Mouse (Mus musculus) limb, embryonic 13.5 days (tissue): ENCODE data around the gene Arhgap6. TPM values are rescaled to one million over a fixed set of nuclear protein-coding genes. Genes with fewer than 3 reads are reported as not detected.
A peak's percentile ranks its signal among the peaks of the same experiment; 100 is the strongest.
"Not testable (repeated sequence)": the region's sequence is repeated elsewhere in the genome, so short reads cannot be mapped to it uniquely, and the experiment has no call there.

Experiments
- ATAC-seq: fragments of 200-750 bp; cut with Nextera tagmentation; 2 replicates; pipeline ENCODE4 v1.8.0; 2017; ENCODE audit warnings: low read depth, moderate number of reproducible peaks, moderate TSS enrichment; ENCODE audit not compliant: low FRiP score
- H3K27ac ChIP-seq: fragments of 300-500 bp; sonication (generic); 2 replicates; pipeline ENCODE4 v1.5.1; 2015; ENCODE audit warnings: inconsistent platforms, mild to moderate bottlenecking, moderate library complexity
- H3K27me3 ChIP-seq: fragments of 300-500 bp; sonication (generic); 2 replicates; pipeline ENCODE4 v1.6.1; 2015; ENCODE audit warnings: mild to moderate bottlenecking, inconsistent platforms
- H3K36me3 ChIP-seq: fragments of 300-500 bp; sonication (generic); 2 replicates; pipeline ENCODE4 v1.6.1; 2015; ENCODE audit warnings: inconsistent platforms, mild to moderate bottlenecking, moderate library complexity
- H3K4me1 ChIP-seq: fragments of 300-500 bp; sonication (generic); 2 replicates; pipeline ENCODE4 v1.6.1; 2015; ENCODE audit warnings: inconsistent platforms
- H3K4me2 ChIP-seq: fragments of 300-500 bp; sonication (generic); replicated peaks from 2 replicates; pipeline ENCODE4 v1.6.1; 2015; ENCODE audit warnings: inconsistent platforms, mild to moderate bottlenecking, moderate library complexity
- H3K4me3 ChIP-seq: fragments of 300-500 bp; sonication (generic); 2 replicates; pipeline ENCODE4 v1.5.1; 2015; ENCODE audit warnings: moderate library complexity, mild to moderate bottlenecking, inconsistent platforms
- H3K9ac ChIP-seq: fragments of 300-500 bp; sonication (generic); 2 replicates; pipeline ENCODE4 v1.6.1; 2015; ENCODE audit warnings: mild to moderate bottlenecking, inconsistent platforms
- H3K9me3 ChIP-seq: fragments of 300-500 bp; sonication (generic); 2 replicates; pipeline ENCODE4 v1.6.1; 2016; ENCODE audit warnings: inconsistent platforms
- WGBS: fragments of 180-500 bp; shearing (Covaris S2); methylation state at CpG from one replicate; pipeline ENCODE4 v1.1.7; 2015; 5-methylcytosine and 5-hydroxymethylcytosine counted together
- polyA plus RNA-seq: library from polyadenylated mRNA; unstranded; fragments of >200 nt; fragmentation: Nextera tagmentation; extraction: Ambion mirVana; gene quantifications from 2 replicates; pipeline ENCODE4 v1.2.1, GENCODE M21; 2015

Gene Arhgap6
- polyA plus RNA-seq, 1 experiment from 2014 or later = 3.1 TPM

DNA sequence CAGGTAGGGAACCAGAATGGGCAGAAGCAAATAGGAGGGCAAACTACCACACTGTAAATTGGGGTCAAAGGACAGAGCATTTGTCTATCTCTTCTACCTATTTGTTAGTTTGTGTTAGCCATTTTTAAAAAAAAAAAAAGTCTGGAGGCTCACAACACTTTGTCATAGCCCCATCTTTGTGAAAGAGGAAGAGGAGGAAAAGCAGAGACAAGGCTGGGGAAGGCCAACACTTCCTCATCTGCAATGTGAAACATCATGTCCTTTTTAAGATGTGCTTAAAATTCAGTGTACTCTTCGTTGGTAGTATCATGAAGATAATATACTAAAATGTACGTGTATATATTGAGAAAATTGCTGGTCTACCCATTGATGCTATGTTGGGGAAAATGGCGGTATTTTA lies 466.1 kb downstream of the Arhgap6 start:
- H3K4me3 ChIP-seq = no peak overlapping the region
- peaks cover 21% of the 10 kb centered on the region for H3K27me3 ChIP-seq
- ATAC-seq = no peak
- H3K9me3 ChIP-seq = no peaks in the 10 kb centered on the region
- WGBS = 77% methylated on average over 3 of the region's 3 CpGs
- H3K4me1 ChIP-seq = no peaks in the 10 kb centered on the region
- no peak overlapping the region for H3K27ac ChIP-seq
- no peak overlapping the region for H3K9ac ChIP-seq
- H3K36me3 ChIP-seq = no peaks in the 10 kb centered on the region
- no peak overlapping the region for H3K4me2 ChIP-seq

DNA sequence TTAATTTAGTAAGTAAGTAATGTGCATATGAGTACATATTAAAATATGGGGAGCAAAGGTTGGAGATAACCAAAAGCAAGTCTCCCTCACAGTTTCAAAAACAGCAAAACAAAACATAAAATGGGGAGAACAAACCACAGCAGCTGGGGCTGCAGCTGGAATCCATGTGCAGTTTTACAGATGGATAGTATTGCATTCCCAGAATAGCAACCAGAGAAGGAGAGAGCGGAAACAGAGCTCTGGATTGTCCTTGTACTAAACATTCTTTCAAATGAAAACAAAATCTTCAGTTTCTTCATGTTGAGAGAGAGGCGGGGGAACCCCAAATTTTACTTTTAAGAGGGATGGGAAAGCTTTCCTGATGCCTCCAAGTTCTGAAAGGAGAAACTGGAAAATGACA lies 467.3 kb downstream of the Arhgap6 start:
- Histone ChIP-seq H3K9ac (no peak overlapping the region), H3K9me3 (no peaks in the 10 kb centered on the region), H3K4me2 (no peak overlapping the region), H3K27me3 (peaks cover 17% of the 10 kb centered on the region), H3K4me3 (no peak overlapping the region), H3K4me1 (no peaks in the 10 kb centered on the region), H3K27ac (no peak overlapping the region), H3K36me3 (no peaks in the 10 kb centered on the region)
- no peak for ATAC-seq
- 38% methylated on average over 2 of the region's 2 CpGs for WGBS

DNA sequence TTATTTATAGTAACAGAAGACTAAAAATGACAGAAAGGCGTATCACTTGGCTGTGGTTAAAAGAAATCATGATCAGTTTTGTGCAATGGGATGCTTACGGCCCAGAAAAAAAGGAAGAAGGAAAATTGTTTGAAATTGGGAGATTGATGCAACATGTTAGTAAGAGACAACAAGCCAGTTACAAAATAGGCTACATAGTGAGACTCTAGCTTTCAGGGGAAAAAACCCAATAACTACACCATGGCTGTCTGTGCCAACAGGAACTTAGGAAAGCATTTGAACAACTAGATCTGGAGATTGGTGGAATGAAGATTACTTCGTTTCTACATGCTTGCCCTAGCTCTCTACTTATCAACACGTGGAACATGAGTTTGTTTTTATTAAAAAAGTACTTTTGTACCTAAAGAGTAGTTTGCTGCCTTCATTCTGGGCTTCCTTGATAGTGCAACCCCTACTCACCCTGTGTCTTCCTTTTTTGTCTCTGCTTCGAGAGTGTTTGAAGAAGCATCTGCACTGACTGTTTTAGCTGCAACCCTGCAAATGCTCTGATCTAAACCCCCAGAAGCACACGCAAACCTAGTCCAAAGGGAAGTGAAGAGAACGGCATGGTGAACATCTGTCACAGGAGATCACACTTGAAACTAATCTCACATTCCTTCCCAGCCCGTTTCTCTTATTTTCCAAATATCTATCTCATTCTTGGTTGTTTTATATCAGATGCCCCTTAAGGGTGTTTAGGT lies 468.7 kb downstream of the Arhgap6 start:
- Histone ChIP-seq H3K4me2 (no peak overlapping the region), H3K27me3 (peaks cover 17% of the 10 kb centered on the region)
- ATAC-seq = no peak

DNA sequence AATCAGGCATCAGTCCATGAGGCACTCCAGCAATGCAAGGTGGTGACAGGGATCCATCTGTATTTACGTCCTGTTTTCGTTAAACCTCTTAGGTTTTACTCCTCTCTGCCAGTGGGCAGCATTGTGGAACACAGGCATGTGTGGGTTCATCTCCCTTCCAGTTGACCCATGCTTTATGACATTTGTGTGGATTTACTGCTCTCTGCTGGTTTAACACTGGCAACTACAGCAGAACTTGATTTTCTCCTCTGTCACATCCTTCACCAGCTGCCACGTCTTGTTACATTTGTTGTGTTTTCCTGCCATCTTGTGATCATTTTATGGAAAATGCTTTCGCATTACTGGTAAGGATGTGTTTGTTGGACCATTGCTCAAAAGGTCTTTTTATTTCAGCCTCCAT lies 504.7 kb downstream of the Arhgap6 start:
- WGBS = 66% methylated on average over 4 of the region's 4 CpGs
- Histone ChIP-seq H3K36me3 (no peaks in the 10 kb centered on the region), H3K27me3 (peaks cover 18% of the 10 kb centered on the region; the same call in 1 of the 2 replicates), H3K27ac (no peak overlapping the region), H3K9ac (no peak overlapping the region), H3K9me3 (no peaks in the 10 kb centered on the region), H3K4me3 (no peak overlapping the region), H3K4me2 (no peak overlapping the region), H3K4me1 (no peaks in the 10 kb centered on the region)
- ATAC-seq = 0 out of 2 replicates have a peak, but pooled peaks have one; percentile 44

More for the DNA sequence above, 468.7 kb downstream of the Arhgap6 start:
- H3K9me3 ChIP-seq = no peaks in the 10 kb centered on the region
- no peaks in the 10 kb centered on the region for H3K4me1 ChIP-seq
- H3K9ac ChIP-seq = no peak overlapping the region
- 71% methylated on average over 8 of the region's 8 CpGs for WGBS
- H3K4me3 ChIP-seq = no peak overlapping the region
- H3K27ac ChIP-seq = no peak overlapping the region
- H3K36me3 ChIP-seq = no peaks in the 10 kb centered on the region

DNA sequence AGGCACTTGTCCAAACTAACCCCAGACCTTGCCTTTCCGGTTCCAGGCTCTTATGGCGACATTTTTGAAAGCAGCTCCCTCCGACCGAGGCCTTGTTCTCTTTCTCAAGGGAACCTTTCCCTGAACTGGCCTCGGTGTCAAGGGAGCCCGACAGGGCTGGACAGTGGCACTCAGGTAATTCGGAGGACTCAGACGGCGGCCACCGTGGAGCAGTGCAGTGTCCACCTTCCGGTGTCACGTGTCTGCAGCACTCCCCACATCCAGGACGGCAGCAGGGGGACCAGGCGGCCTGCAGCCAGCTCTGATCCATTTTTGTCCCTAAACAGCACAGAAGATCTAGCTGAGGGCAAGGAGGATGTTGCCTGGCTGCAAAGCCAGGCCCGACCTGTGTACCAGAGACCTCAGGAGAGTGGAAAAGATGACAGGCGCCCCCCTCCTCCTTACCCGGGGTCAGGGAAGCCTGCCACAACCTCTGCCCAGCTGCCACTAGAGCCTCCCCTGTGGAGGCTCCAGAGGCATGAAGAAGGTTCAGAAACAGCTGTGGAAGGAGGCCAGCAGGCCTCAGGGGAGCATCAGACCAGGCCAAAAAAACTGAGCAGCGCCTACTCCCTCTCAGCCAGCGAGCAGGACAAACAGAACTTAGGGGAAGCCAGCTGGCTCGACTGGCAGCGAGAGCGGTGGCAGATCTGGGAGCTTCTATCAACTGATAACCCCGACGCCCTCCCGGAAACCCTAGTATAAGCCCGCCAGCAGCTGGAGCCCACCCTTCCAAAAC lies 507.6 kb downstream of the Arhgap6 start:
- Histone ChIP-seq H3K4me1 (no peaks in the 10 kb centered on the region), H3K4me3 (no peak overlapping the region), H3K9ac (no peak overlapping the region), H3K4me2 (no peak overlapping the region), H3K27ac (no peak overlapping the region), H3K9me3 (no peaks in the 10 kb centered on the region), H3K36me3 (no peaks in the 10 kb centered on the region), H3K27me3 (peaks cover 14% of the 10 kb centered on the region; the same call in 1 of the 2 replicates)
- ATAC-seq = no peak
- 61% methylated on average over 26 of the region's 26 CpGs for WGBS

DNA sequence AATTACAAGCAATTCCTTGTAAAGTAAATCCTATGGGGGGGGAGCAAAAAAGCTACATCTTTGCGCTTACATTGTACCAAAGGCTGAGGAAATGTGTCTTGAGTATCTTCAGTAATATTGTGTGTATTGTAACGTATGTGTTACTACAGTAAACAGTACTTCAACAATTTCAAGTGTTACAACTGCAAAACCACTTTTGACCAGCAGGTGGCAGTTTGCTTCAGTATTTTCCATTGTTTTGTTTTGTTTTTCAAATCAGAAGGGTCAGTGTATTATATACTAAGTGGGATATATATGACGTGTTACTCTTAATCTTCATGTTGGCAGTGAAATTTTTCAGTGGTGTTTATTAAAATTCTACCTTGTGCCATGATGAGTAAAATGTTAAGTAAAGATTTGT lies 509.0 kb downstream of the Arhgap6 start:
- no peaks in the 10 kb centered on the region for H3K36me3 ChIP-seq
- H3K27ac ChIP-seq = no peak overlapping the region
- ATAC-seq = no peak
- WGBS = 32% methylated on average over 3 of the region's 3 CpGs
- H3K4me3 ChIP-seq = no peak overlapping the region
- no peaks in the 10 kb centered on the region for H3K4me1 ChIP-seq
- H3K9me3 ChIP-seq = no peaks in the 10 kb centered on the region
- H3K4me2 ChIP-seq = no peak overlapping the region
- peaks cover 14% of the 10 kb centered on the region; the same call in 1 of the 2 replicates for H3K27me3 ChIP-seq
- H3K9ac ChIP-seq = no peak overlapping the region

DNA sequence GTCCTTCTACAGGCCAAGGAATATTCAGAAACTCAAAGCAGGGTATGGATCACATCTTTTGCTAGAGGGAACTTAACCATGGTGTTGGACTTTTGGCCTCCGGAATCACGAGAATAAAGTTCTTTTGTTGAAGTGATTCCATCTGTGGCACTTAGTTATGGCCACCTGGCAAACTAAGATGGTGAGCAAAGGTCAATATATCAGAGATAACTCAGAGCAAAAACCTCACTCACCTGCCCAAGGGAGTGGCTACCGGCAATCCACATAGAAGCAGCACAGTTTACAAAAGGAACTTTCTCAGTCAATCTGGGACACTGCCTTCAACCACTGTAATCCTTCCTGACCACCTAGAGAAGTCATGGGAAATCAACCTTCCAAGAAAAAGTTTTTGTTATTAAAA lies 513.7 kb downstream of the Arhgap6 start:
- 84% methylated on average over 3 of the region's 3 CpGs for WGBS
- Histone ChIP-seq H3K4me2 (no peak overlapping the region), H3K36me3 (peaks cover 2% of the 10 kb centered on the region), H3K27ac (no peak overlapping the region), H3K9ac (no peak overlapping the region), H3K9me3 (no peaks in the 10 kb centered on the region), H3K27me3 (no peaks in the 10 kb centered on the region; the same call in 1 of the 2 replicates), H3K4me1 (no peaks in the 10 kb centered on the region), H3K4me3 (no peak overlapping the region)
- no peak for ATAC-seq

DNA sequence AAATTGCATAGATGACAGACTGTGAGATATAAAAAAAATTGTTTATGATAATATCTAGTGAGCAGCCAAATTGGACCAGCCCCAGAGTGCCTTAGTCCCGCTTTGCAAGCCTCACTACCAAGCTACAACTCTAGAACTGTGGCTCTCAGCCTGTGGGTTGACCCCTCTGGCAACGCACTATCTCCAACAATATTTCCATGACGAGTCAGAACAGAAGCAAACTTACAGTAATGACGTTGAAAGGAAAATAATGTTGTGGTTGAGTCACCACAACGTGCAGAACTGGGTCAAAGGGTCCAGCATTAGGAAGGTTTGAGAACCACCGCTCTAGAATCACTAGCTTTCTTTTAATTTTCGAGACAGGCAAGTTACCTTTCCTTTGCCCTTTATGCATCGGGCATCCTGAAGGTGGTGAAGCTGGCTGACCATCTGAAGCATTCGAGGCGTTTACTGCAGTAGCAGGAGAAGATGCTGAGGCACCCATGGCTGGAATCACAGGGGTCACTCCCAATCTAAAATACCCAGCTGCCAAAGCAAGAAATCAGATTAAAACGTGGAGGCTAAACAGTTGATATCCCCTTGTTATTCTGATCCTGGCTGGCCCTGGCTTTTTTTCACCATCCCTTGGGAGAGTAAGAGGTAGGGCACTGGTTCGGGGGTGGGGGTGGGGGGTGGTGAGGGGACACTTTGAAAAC lies 524.3 kb downstream of the Arhgap6 start:
- H3K27me3 ChIP-seq = peaks cover 7% of the 10 kb centered on the region; the same call in 1 of the 2 replicates
- 51% methylated on average over 12 of the region's 12 CpGs for WGBS
- H3K27ac ChIP-seq = no peak overlapping the region
- ATAC-seq = no peak
- H3K4me3 ChIP-seq = peak overlapping the region; percentile 59
- no peaks in the 10 kb centered on the region for H3K9me3 ChIP-seq
- peaks cover 5% of the 10 kb centered on the region for H3K4me1 ChIP-seq
- no peaks in the 10 kb centered on the region for H3K36me3 ChIP-seq
- peak overlapping the region; percentile 71 for H3K9ac ChIP-seq
- H3K4me2 ChIP-seq = peak overlapping the region; percentile 62

DNA sequence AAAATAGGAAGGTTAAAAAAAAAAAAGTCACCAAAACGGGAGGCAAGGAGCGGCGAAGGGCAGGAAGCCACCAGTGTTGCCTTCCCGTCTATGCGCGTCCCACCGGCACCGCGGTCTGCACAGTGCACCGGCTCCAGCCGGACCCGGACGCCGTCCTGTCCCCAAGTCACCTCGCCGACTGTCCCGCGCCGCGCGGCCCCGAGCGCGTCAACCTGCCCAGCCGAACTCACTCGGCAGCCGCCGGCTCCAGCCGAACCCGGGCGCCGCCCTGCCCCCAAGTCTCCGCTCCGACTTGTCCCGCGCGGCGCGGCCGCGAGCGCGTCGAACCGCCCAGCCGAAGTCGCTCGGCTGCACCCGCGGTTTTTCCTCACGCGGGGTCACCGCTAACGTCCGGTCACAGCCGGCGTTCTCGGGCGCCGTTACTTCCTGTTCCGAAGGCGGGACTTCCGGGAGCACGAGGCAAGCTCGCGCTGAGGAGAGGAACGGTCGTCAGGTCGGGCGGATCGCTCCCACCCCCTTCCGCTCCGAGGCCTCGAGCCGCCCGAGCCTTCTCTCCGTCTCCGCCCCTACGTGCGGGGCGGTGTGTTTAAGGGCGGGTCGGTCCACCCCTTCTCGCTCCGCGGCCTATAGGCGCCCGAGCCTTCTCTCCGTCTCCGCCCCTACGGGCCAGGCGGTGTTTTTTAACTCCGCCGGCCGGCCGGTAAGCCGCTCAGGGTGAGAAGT lies 525.2 kb downstream of the Arhgap6 start, which contains the start of gene Hccs:
Gene Hccs, minus strand, starts transcription at position 428 of the 723 bp plus-strand sequence.
- WGBS = 20% methylated on average over 69 of the region's 97 CpGs

DNA sequence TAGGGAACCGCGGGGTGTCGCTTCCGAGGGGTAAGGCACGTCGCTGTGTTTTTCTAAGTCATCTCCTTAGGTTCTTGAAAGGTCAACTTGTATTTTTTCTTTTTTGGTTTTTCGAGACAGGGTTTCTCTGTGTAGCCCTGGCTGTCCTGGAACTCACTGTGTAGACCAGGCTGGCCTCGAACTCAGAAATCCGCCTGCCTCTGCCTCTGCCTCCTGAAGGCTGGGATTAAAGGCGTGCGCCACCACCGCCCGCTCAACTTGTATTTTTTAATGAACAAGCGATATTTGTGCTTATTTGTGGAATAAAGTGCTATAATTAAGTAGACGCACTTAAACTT lies 525.7 kb downstream of the Arhgap6 start:
- 37% methylated on average over 15 of the region's 15 CpGs for whole genome bisulfite sequencing
- not testable (repeated sequence) for H3K4me1 ChIP-seq, H3K27me3 ChIP-seq, H3K9me3 ChIP-seq, H3K9ac ChIP-seq, ATAC-seq, H3K27ac ChIP-seq, H3K36me3 ChIP-seq
- peak overlapping the region; percentile 59 for H3K4me3 ChIP-seq
- peak overlapping the region; percentile 45 for H3K4me2 ChIP-seq

More for the DNA sequence above, 525.2 kb downstream of the Arhgap6 start, which contains the start of gene Hccs:
- peaks cover 7% of the 10 kb centered on the region; the same call in 1 of the 2 replicates for H3K27me3 ChIP-seq
- peaks cover 5% of the 10 kb centered on the region for H3K4me1 ChIP-seq
- no peaks in the 10 kb centered on the region for H3K9me3 ChIP-seq
- H3K27ac ChIP-seq = peak within 1 kb of the TSS; percentile 63
- peak within 1 kb of the TSS; percentile 62 for H3K4me2 ChIP-seq
- ATAC-seq = peak; percentile 100
- peak within 1 kb of the TSS; percentile 71 for H3K9ac ChIP-seq
- H3K4me3 ChIP-seq = peak within 1 kb of the TSS; percentile 59
- no peaks in the 10 kb centered on the region for H3K36me3 ChIP-seq

DNA sequence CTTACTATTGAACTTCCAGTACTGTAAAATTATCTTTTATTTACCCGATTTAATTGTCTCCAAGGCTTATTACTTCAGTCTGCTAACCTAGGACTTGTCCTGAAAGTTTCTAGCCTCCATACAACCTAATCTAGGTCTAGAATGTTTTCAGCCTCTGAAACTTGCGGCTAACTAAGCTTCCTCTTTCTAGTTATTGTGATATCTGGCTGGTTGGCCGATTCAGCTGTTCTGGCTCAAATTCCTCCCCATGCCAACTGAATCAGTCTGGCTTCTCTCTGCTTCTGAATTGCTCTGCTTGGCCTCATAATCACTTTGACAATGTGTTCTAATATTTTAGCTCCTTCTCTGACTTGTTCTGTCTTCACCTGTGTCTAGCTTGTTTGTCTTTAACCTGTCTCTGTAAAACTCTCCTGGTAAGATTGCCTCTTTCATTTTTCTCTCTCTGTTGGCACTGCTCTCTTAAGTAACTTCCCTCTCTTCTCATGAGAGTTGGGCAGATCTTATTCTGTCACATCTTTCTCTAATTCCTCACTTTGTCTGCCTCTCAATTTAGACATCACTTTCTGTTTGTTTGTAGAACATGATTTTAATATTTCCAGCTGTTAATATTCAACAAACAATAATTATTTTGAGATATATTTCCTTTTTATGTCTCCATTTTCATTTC lies 531.2 kb downstream of the Arhgap6 start:
- H3K27ac ChIP-seq = no peak overlapping the region
- WGBS = 78% methylated on average over 3 of the region's 3 CpGs
- H3K4me2 ChIP-seq = no peak overlapping the region
- H3K36me3 ChIP-seq = no peaks in the 10 kb centered on the region
- H3K9ac ChIP-seq = no peak overlapping the region
- no peak for ATAC-seq
- no peak overlapping the region for H3K4me3 ChIP-seq
- H3K9me3 ChIP-seq = no peaks in the 10 kb centered on the region
- no peaks in the 10 kb centered on the region for H3K4me1 ChIP-seq
- H3K27me3 ChIP-seq = peaks cover 7% of the 10 kb centered on the region; the same call in 1 of the 2 replicates
